Mouse (Mus musculus) neural tube, embryonic 14.5 days (tissue): ENCODE results near the gene Bach2. TPM values are rescaled to one million over a fixed set of nuclear protein-coding genes. Genes with fewer than 3 reads are reported as not detected.

ENCODE experiments used
- ATAC-seq: fragments of 200-750 bp; cut with Nextera tagmentation; 2 replicates; pipeline ENCODE4 v1.8.0; 2017; ENCODE audit warnings: low read depth, mild to moderate bottlenecking, moderate TSS enrichment, moderate library complexity
- H3K27ac ChIP-seq: fragments of 300-500 bp; sonication (generic); 2 replicates; pipeline ENCODE4 v1.5.1; 2014; ENCODE audit warnings: low read depth, mild to moderate bottlenecking, control low read depth, low read length, moderate library complexity, mixed read lengths
- H3K27me3 ChIP-seq: fragments of 300-500 bp; sonication (generic); 2 replicates; pipeline ENCODE4 v1.6.1; 2014; ENCODE audit warnings: low read length; ENCODE audit not compliant: control insufficient read depth, insufficient read depth
- H3K36me3 ChIP-seq: fragments of 300-500 bp; sonication (generic); 2 replicates; pipeline ENCODE4 v1.6.1; 2014; ENCODE audit warnings: low read length, mixed read lengths; ENCODE audit not compliant: control insufficient read depth, insufficient read depth
- H3K4me1 ChIP-seq: fragments of 300-500 bp; sonication (generic); 2 replicates; pipeline ENCODE4 v1.6.1; 2014; ENCODE audit warnings: low read length; ENCODE audit not compliant: control insufficient read depth, insufficient read depth
- H3K4me2 ChIP-seq: fragments of 300-500 bp; sonication (generic); 2 replicates; pipeline ENCODE4 v1.6.1; 2014; ENCODE audit warnings: mild to moderate bottlenecking, low read depth, low read length, control low read depth
- H3K4me3 ChIP-seq: fragments of 300-500 bp; sonication (generic); 2 replicates; pipeline ENCODE4 v1.5.1; 2014; ENCODE audit warnings: low read depth, low read length, control low read depth, mixed read lengths
- H3K9ac ChIP-seq: fragments of 300-500 bp; sonication (generic); replicated peaks from 2 replicates; pipeline ENCODE4 v1.6.1; 2014; ENCODE audit warnings: low read depth, mild to moderate bottlenecking, control low read depth, low read length, mixed read lengths
- H3K9me3 ChIP-seq: fragments of 300-500 bp; sonication (generic); 2 replicates; pipeline ENCODE4 v1.6.1; 2016; ENCODE audit warnings: low read length; ENCODE audit not compliant: control insufficient read depth
- WGBS: fragments of 180-500 bp; shearing (Covaris S2); extraction: QIAGEN DNeasy Blood & Tissue Kit; methylation state at CpG from one replicate; pipeline ENCODE4 v1.1.7; 2014; 5-methylcytosine and 5-hydroxymethylcytosine counted together
- polyA plus RNA-seq: library from polyadenylated mRNA; unstranded; fragments of >200 nt; fragmentation: Nextera tagmentation; extraction: Ambion mirVana; gene quantifications from 2 replicates; pipeline ENCODE4 v1.2.1, GENCODE M21; 2014

Gene Bach2
- polyA plus RNA-seq, 1 experiment from 2014 or later, result 32.4 TPM

DNA sequence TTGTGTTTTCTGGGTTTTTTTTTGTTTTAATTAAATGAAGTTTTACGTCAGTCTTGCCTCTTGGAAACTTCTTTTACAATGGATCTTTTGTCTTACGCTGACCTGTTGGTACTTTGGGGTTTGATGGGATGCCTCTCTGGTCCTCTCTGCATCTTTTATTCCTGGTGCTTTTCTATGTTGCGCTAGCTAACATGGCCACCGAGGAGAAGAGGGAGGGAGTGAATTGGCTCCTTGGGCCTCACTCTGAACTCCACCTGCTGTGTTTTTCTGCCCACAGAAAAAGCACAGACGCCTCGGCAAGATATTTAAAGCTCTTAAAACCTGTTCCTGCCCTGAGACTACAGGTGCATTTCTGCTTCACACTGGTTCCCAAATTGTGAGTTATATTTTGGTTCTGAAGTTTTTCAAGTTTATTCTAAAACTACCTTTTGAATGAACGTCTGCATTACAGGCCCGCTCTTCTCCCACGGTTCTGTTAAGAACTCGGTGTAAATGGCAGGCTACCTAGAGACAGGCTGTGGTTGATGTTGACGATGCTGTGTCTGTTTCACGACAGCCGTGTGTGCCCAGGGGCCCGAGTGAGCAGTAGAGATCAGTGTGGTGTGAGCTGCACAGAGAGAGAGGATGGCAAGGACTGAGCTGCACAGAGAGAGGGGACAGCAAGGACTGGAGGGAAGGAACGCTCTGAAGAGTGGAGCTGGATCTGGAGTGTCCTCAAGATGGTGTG, 13.5 kb downstream of the Bach2 start:
- Histone ChIP-seq H3K27me3 (no peaks in the 10 kb centered on the region), H3K36me3 (no peaks in the 10 kb centered on the region), H3K4me1 (peaks cover 20% of the 10 kb centered on the region), H3K4me2 (no peak overlapping the region), H3K9me3 (no peaks in the 10 kb centered on the region), H3K4me3 (no peak overlapping the region), H3K27ac (no peak overlapping the region), H3K9ac (no peak overlapping the region)
- no peak for ATAC-seq
- WGBS, result 44% methylated on average over 15 of the region's 15 CpGs

DNA sequence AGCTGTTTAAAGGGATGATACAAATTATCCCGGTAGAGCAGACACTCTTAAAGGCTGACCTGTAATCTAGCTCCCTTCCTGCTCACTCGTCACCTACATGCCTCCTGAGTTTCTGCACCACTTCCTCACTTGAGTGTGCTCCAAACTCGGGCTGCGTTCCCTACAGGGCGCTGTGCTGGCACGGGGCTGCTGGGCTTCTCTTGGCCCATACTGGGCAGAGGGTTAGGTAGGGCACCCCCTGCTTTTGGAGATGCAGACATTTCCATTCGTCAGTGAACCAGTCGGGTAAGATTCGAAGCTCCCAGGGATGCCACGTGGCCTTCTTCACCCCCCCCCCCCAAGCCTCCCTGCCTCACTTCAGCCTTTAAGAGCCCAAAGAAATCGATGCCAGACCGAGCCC, 19.1 kb downstream of the Bach2 start:
- no peaks in the 10 kb centered on the region for H3K36me3 ChIP-seq
- no peak for ATAC-seq
- no peak overlapping the region for H3K4me3 ChIP-seq
- no peaks in the 10 kb centered on the region for H3K4me1 ChIP-seq
- H3K27me3 ChIP-seq, result no peaks in the 10 kb centered on the region
- 84% methylated on average over 12 of the region's 12 CpGs for WGBS
- no peak overlapping the region for H3K4me2 ChIP-seq
- no peak overlapping the region for H3K9ac ChIP-seq
- no peaks in the 10 kb centered on the region for H3K9me3 ChIP-seq
- no peak overlapping the region for H3K27ac ChIP-seq

DNA sequence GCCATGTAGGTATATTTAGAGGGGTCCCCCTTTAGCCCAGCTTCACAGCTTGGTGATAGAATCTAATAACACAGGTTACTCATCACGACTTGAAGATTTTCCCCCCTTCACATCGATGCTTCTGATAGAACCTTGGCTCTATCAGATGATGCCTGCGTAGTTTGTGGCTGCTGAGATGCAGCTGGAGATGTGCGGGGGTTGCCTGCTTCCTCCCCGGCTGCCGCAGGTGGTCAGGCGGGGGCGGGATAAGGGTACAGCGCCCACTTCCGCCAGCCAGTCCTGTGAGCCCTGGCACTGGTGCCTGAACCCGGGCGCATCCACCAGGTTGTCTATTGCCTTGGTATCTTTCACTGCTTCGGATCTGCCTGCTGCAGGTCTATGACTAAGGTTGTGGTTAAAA, 19.5 kb downstream of the Bach2 start:
- Histone ChIP-seq H3K27me3 (no peaks in the 10 kb centered on the region), H3K4me2 (no peak overlapping the region), H3K9me3 (no peaks in the 10 kb centered on the region), H3K27ac (no peak overlapping the region), H3K4me1 (no peaks in the 10 kb centered on the region), H3K36me3 (no peaks in the 10 kb centered on the region), H3K4me3 (no peak overlapping the region), H3K9ac (no peak overlapping the region)
- 91% methylated on average over 13 of the region's 13 CpGs for WGBS
- ATAC-seq, result no peak

DNA sequence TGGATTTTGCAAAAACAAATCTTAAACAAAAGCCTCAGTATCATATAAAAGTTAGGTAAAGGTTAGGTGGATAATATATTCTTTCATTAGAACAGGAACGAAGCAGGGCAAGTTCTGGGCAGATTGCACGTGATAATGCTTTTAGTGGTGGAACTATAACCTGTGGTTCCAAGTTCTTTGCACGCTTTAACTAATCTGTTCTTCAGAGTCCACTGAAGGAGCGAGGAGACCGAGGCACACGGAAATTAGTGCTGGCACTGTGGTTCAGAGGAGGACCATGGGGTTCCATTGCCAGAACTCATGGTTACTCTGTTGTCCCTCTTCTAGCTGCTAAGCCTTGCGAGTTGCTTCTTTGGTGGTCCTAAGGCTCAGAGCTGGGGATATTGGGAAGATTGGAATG, 20.0 kb downstream of the Bach2 start:
- Histone ChIP-seq H3K9me3 (no peaks in the 10 kb centered on the region), H3K36me3 (no peaks in the 10 kb centered on the region), H3K9ac (no peak overlapping the region), H3K4me2 (no peak overlapping the region), H3K4me3 (no peak overlapping the region), H3K27me3 (no peaks in the 10 kb centered on the region), H3K4me1 (no peaks in the 10 kb centered on the region), H3K27ac (no peak overlapping the region)
- ATAC-seq, result no peak
- 95% methylated on average over 7 of the region's 7 CpGs for WGBS

DNA sequence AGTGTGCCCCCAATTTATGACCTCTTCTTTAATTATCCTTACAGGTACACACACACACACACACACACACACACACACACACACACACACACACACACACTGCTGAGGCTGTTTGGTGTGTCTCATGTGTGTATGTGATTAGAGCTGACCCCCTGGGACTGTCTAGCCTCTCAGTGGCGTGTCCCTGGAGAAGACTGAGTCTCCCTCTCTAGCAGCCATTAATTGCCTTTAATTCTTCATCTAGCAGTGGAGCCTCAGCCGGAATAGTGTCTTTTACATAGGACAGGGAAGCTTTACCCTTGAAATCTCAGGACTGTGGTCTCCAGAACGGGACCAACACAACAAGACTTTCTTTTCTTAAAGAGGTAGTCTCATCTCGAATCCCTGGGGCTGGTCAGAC, 22.3 kb downstream of the Bach2 start:
- H3K27ac ChIP-seq, result no peak overlapping the region
- no peak overlapping the region for H3K9ac ChIP-seq
- H3K4me3 ChIP-seq, result no peak overlapping the region
- ATAC-seq, result no peak
- no peak overlapping the region for H3K4me2 ChIP-seq
- H3K4me1 ChIP-seq, result peaks cover 3% of the 10 kb centered on the region; the same call in 1 of the 2 replicates
- H3K27me3 ChIP-seq, result no peaks in the 10 kb centered on the region
- H3K36me3 ChIP-seq, result no peaks in the 10 kb centered on the region
- no peaks in the 10 kb centered on the region for H3K9me3 ChIP-seq
- 68% methylated on average over 4 of the region's 4 CpGs for WGBS

DNA sequence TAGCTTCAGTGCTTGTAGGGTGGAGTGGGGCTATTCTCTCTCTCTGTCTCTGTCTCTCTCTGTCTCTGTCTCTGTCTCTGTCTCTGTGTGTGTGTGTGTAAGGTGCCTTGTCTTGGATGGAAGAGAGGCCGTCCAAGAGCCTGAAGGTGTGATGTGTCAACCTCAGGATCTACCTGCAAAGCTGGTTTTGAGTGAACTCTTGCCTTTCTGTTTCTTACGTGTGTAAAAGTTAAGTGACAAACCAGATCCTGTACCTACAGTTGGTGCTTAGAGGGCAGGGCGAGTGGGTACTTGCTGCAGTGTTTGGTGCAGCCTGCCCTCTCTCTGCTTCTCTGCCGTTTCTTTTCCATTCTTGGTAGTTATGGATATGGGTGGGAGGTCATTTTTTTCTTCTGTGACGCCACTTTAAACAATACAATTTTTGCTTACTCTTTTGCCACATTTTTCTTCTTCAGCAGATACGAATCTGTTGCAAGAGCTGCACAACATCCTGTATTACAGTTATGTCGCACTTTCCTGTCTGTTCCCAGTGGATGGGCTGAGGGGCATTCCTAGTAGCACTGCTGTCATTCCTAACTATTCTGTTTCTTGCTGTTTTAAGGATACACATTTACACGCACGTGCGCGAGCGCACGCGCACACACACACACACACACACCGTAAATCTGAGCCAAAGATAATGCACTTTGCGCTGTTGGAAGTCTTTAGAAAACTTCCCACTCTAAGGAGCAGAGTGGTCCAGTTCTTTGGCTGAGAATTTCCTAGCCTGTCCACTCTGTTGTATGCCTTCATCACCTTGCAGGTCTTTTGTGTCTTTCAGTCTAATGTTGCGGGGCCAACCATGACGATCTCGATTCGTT, 24.5 kb downstream of the Bach2 start:
- Histone ChIP-seq H3K4me1 (peaks cover 3% of the 10 kb centered on the region; the same call in 1 of the 2 replicates), H3K27ac (no peak overlapping the region), H3K27me3 (no peaks in the 10 kb centered on the region), H3K9me3 (no peaks in the 10 kb centered on the region), H3K36me3 (no peaks in the 10 kb centered on the region), H3K4me2 (no peak overlapping the region), H3K9ac (no peak overlapping the region), H3K4me3 (no peak overlapping the region)
- no peak for ATAC-seq
- 85% methylated on average over 20 of the region's 20 CpGs for WGBS

DNA sequence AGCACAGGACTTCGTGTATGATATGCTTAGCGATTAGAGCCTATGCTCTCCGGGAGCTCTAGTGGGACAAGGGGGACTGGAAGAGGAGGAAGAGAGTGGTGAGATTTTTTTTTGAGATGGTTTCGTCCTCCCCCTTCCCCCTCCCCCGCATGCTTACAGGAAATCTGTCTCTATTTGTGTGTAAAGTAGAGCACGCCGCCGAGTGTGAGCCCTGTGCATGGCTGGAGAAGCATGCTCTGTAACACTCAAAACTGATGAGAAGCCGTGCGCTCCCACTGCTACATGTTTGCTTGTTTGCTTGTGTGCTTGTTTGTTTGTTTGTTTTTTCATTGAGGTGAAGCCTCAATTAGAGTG, 25.1 kb downstream of the Bach2 start:
- no peak overlapping the region for H3K4me2 ChIP-seq
- no peaks in the 10 kb centered on the region for H3K9me3 ChIP-seq
- WGBS, result 69% methylated on average over 10 of the region's 10 CpGs
- no peak overlapping the region for H3K27ac ChIP-seq
- no peaks in the 10 kb centered on the region for H3K36me3 ChIP-seq
- ATAC-seq, result no peak
- H3K4me1 ChIP-seq, result peaks cover 3% of the 10 kb centered on the region; the same call in 1 of the 2 replicates
- no peak overlapping the region for H3K9ac ChIP-seq
- H3K27me3 ChIP-seq, result no peaks in the 10 kb centered on the region
- H3K4me3 ChIP-seq, result no peak overlapping the region

DNA sequence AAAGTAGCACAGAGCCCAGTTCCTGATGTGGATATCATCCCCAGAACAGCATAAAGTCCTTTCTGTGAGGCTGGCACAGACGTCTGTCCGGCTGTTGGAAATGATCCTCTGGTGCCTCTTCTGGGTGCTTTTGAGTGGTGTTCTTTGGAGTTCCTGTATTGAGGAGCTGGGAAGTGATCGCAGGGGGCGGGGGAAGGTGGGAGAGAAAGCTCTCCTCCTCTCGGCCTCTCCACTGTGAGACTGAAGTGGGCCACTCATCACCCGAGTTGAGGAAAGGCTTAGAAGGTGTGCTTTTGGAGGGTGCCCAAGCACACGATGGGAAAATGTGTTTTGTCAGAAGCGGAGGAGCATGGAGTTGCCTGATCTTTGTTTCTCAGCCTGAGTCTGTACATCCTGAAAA, 26.3 kb downstream of the Bach2 start:
- Histone ChIP-seq H3K27ac (no peak overlapping the region), H3K36me3 (no peaks in the 10 kb centered on the region)
- WGBS, result 71% methylated on average over 8 of the region's 8 CpGs

DNA sequence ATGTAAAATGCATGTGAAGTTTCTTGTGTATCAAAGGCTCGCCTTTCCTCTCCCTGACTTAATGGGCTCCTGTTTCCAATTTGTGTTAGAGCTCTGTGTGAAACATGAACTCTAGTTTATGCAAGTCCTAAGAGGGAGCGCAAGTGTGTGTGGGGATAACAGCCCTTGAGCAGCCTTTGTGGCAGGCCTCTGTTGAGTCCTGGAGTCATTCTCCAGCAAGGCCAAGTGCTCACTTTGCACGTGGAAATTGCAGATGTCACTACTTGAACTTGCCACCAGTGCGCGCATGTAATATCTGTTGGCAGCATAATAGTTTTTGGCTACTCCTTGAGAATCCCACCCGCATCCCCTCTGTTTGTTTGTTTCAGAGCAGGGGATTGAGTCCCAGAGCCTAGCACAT, 28.1 kb downstream of the Bach2 start:
- ATAC-seq, result no peak
- no peaks in the 10 kb centered on the region for H3K27me3 ChIP-seq
- no peak overlapping the region for H3K4me2 ChIP-seq
- no peak overlapping the region for H3K9ac ChIP-seq
- H3K36me3 ChIP-seq, result no peaks in the 10 kb centered on the region
- H3K4me1 ChIP-seq, result peaks cover 3% of the 10 kb centered on the region; the same call in 1 of the 2 replicates
- H3K9me3 ChIP-seq, result no peaks in the 10 kb centered on the region
- no peak overlapping the region for H3K4me3 ChIP-seq
- 84% methylated on average over 6 of the region's 6 CpGs for WGBS
- no peak overlapping the region for H3K27ac ChIP-seq

More for the DNA sequence above, 26.3 kb downstream of the Bach2 start:
- Histone ChIP-seq H3K27me3 (no peaks in the 10 kb centered on the region), H3K4me3 (no peak overlapping the region), H3K4me2 (no peak overlapping the region), H3K4me1 (peaks cover 3% of the 10 kb centered on the region; the same call in 1 of the 2 replicates), H3K9me3 (no peaks in the 10 kb centered on the region), H3K9ac (no peak overlapping the region)
- ATAC-seq, result no peak
